Mouse (Mus musculus): ENCODE measurements at regions not wholly inside any gene's neighbourhood (a gene's known extent, or its start where the extent isn't known, plus 50 kb on each side); places are given as distances from the start of the nearest gene placed in this dataset.

DNA sequence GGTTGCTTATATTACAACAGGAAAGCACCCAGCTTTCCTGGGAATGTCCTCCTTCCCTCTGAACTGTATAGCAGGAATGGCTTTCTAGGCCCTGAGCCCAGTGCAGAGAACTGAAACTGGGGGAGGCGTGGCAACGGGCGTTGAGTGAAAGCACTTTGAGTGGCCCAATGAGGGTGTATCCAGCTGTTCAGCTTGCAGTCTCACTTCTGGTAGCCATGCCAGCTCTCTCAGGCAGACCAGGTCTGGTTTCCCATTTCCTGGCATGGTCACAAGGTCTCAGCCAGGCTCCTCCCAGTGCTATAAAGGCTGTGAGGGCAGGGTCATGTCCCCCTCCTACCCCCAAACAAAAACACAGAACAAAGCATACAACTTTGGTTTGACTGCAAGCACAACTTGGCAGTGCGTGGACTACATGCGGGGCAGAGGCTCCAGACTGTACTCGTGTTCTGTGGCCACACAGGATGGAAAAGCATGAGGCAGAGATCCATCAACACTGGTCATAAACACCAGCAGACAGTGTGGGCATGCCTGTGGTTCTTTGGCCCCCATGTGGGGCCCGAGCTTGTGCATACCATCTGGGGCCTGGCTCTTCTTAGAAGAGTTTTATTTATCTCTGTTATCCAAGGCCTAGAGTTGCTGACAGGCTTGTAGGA is 69.1 kb upstream of the Thpo start:
- H3K9me3 ChIP-seq (ENCODE audit: control insufficient read depth, low read length) = no peaks in the 10 kb centered on the region
- TF ChIP-seq EP300 (optimal IDR thresholded peaks at IDR 0.05) (no peak), CTCF (IDR thresholded peaks at IDR 0.05; ENCODE audit: low read depth) (no peak)
- no peak overlapping the region for H3K4me2 ChIP-seq (replicated peaks; ENCODE audit: low read depth)
- no peak overlapping the region for H3K9ac ChIP-seq (ENCODE audit: low read length)
- DNase-seq (ENCODE audit: low spot score) = peak; percentile 39
- no peaks in the 10 kb centered on the region for H3K27me3 ChIP-seq (ENCODE audit: control insufficient read depth, insufficient read depth, low read length)
- H3K4me1 ChIP-seq (replicated peaks; ENCODE audit: control insufficient read depth, insufficient read depth) = no peaks in the 10 kb centered on the region
- peak; percentile 51; the same call in 1 of the 2 replicates for ATAC-seq (ENCODE audit: low FRiP score, low TSS enrichment)
- peak overlapping the region; percentile 14; the same call in 1 of the 2 replicates for H3K27ac ChIP-seq (replicated peaks)
- H3K4me3 ChIP-seq (ENCODE audit: low read depth, low read length) = no peak overlapping the region
- WGBS = 64% methylated on average over 7 of the region's 7 CpGs
- H3K36me3 ChIP-seq (ENCODE audit: control insufficient read depth, insufficient read depth, low read length) = no peaks in the 10 kb centered on the region

- no peak for TF ChIP-seq EP300 (optimal IDR thresholded peaks at IDR 0.05)
- no peak for TF ChIP-seq CTCF (IDR thresholded peaks at IDR 0.05; ENCODE audit: low read depth)
- H3K9ac ChIP-seq (ENCODE audit: low read length) = no peak overlapping the region
- H3K4me2 ChIP-seq (replicated peaks; ENCODE audit: low read depth) = no peak overlapping the region
- WGBS = 82% methylated on average over 6 of the region's 6 CpGs
- H3K4me3 ChIP-seq (ENCODE audit: low read depth, low read length) = no peak overlapping the region
- no peak overlapping the region; the same call in 1 of the 2 replicates for H3K27ac ChIP-seq (replicated peaks)
- H3K4me1 ChIP-seq (replicated peaks; ENCODE audit: control insufficient read depth, insufficient read depth) = no peaks in the 10 kb centered on the region
- no peak for ATAC-seq (ENCODE audit: low FRiP score, low TSS enrichment)
- no peaks in the 10 kb centered on the region for H3K9me3 ChIP-seq (ENCODE audit: control insufficient read depth, low read length)
- no peak for DNase-seq (ENCODE audit: low spot score)
- no peaks in the 10 kb centered on the region for H3K36me3 ChIP-seq (ENCODE audit: control insufficient read depth, insufficient read depth, low read length)
- no peaks in the 10 kb centered on the region for H3K27me3 ChIP-seq (ENCODE audit: control insufficient read depth, insufficient read depth, low read length)
Measured at GRCm38 (mm10) chr16:20802724-20803123, 68.4 kb upstream of the Thpo start.

DNA sequence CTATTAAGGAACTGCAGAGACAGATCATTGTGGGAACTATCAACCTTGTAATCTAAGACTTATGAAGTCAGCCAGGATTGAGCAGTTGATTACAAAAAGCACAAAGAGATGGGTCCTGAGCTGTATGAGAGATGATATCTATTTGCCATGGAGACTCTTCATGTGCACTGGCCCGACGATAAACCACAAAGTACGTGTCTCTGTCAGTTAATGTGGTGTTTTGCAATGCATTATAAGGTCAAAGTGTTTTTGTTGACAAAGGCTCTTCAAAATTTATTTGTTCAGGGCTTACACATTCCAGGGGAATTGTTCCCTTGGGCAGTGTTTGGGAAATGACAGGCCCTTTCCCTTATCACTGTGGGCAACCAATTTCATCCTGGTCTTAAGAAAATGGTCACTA is 65.7 kb upstream of the Thpo start:
- WGBS = 80% methylated on average over 3 of the region's 3 CpGs
- no peak overlapping the region for H3K9ac ChIP-seq (ENCODE audit: low read length)
- H3K4me3 ChIP-seq (ENCODE audit: low read depth, low read length) = no peak overlapping the region
- ATAC-seq (ENCODE audit: low FRiP score, low TSS enrichment) (no peak), DNase-seq (ENCODE audit: low spot score) (no peak)
- H3K36me3 ChIP-seq (ENCODE audit: control insufficient read depth, insufficient read depth, low read length) = no peaks in the 10 kb centered on the region
- no peaks in the 10 kb centered on the region for H3K27me3 ChIP-seq (ENCODE audit: control insufficient read depth, insufficient read depth, low read length)
- no peak overlapping the region for H3K27ac ChIP-seq (replicated peaks)
- H3K4me2 ChIP-seq (replicated peaks; ENCODE audit: low read depth) = no peak overlapping the region
- TF ChIP-seq EP300 (optimal IDR thresholded peaks at IDR 0.05) = no peak
- TF ChIP-seq CTCF (IDR thresholded peaks at IDR 0.05; ENCODE audit: low read depth) = no peak
- no peaks in the 10 kb centered on the region for H3K9me3 ChIP-seq (ENCODE audit: control insufficient read depth, low read length)
- H3K4me1 ChIP-seq (replicated peaks; ENCODE audit: control insufficient read depth, insufficient read depth) = no peaks in the 10 kb centered on the region

DNA sequence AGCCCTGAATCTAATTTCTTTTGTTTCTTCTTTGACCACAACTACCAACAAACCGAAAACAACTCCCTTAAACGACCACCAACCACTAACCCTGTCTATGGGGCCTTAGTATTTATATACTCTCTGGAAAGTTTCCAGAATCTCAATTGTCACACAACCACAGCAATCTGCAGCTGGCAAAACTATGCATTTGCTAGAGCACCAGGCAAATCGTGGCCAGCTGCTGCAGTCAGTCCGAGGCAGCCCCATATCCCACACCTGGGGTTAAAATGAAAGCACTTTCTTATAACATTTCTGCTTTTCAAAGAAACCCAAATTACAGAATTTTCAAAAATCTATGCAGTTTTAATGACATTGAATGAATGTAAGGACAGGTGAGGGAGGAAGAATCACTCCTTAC is 63.8 kb upstream of the Thpo start:
- DNase-seq (ENCODE audit: low spot score) = no peak

GRCm38 (mm10) chr16:20794721-20795120 is 60.4 kb upstream of the Thpo start:
- H3K27me3 ChIP-seq (ENCODE audit: control insufficient read depth, insufficient read depth, low read length) = no peaks in the 10 kb centered on the region
- H3K36me3 ChIP-seq (ENCODE audit: control insufficient read depth, insufficient read depth, low read length) = no peaks in the 10 kb centered on the region
- WGBS = 69% methylated on average over 1 of the region's 1 CpGs
- ATAC-seq (ENCODE audit: low FRiP score, low TSS enrichment) = no peak
- no peak overlapping the region for H3K9ac ChIP-seq (ENCODE audit: low read length)
- DNase-seq (ENCODE audit: low spot score) = no peak
- H3K4me3 ChIP-seq (ENCODE audit: low read depth, low read length) = no peak overlapping the region
- no peak for TF ChIP-seq EP300 (optimal IDR thresholded peaks at IDR 0.05)
- no peak for TF ChIP-seq CTCF (IDR thresholded peaks at IDR 0.05; ENCODE audit: low read depth)
- H3K27ac ChIP-seq (replicated peaks) = no peak overlapping the region
- H3K4me2 ChIP-seq (replicated peaks; ENCODE audit: low read depth) = no peak overlapping the region
- no peaks in the 10 kb centered on the region for H3K4me1 ChIP-seq (replicated peaks; ENCODE audit: control insufficient read depth, insufficient read depth)
- no peaks in the 10 kb centered on the region for H3K9me3 ChIP-seq (ENCODE audit: control insufficient read depth, low read length)

More for the DNA sequence above, 63.8 kb upstream of the Thpo start:
- Histone ChIP-seq H3K27me3 (ENCODE audit: control insufficient read depth, insufficient read depth, low read length) (no peaks in the 10 kb centered on the region), H3K9me3 (ENCODE audit: control insufficient read depth, low read length) (no peaks in the 10 kb centered on the region), H3K4me2 (replicated peaks; ENCODE audit: low read depth) (no peak overlapping the region), H3K4me1 (replicated peaks; ENCODE audit: control insufficient read depth, insufficient read depth) (no peaks in the 10 kb centered on the region), H3K9ac (ENCODE audit: low read length) (no peak overlapping the region), H3K4me3 (ENCODE audit: low read depth, low read length) (no peak overlapping the region), H3K36me3 (ENCODE audit: control insufficient read depth, insufficient read depth, low read length) (no peaks in the 10 kb centered on the region), H3K27ac (replicated peaks) (no peak overlapping the region)
- TF ChIP-seq EP300 (optimal IDR thresholded peaks at IDR 0.05) (no peak), CTCF (IDR thresholded peaks at IDR 0.05; ENCODE audit: low read depth) (no peak)
- 44% methylated on average over 4 of the region's 4 CpGs for WGBS
- no peak for ATAC-seq (ENCODE audit: low FRiP score, low TSS enrichment)

All from stomach, postnatal 0 days (tissue).